Mouse (Mus musculus) limb, embryonic 14.5 days (tissue): ENCODE data around the gene Cep170. TPM values are rescaled to one million over a fixed set of nuclear protein-coding genes. Genes with fewer than 3 reads are reported as not detected.

Source experiments
- ATAC-seq: fragments of 200-750 bp; cut with Nextera tagmentation; 2 replicates; pipeline ENCODE4 v1.8.0; 2017; ENCODE audit warnings: low read depth, moderate number of reproducible peaks, moderate TSS enrichment; ENCODE audit not compliant: low FRiP score
- DNase-seq: peaks from one replicate; pipeline ENCODE4 v3.0.0-alpha.2; 2015; ENCODE audit warnings: low spot score
- H3K27ac ChIP-seq: fragments of 300-500 bp; sonication (generic); replicated peaks from 2 replicates; pipeline ENCODE4 v1.5.1; 2014; ENCODE audit warnings: low read depth, mild to moderate bottlenecking, low read length, moderate library complexity, mixed read lengths
- H3K27me3 ChIP-seq: fragments of 300-500 bp; sonication (generic); 2 replicates; pipeline ENCODE4 v1.6.1; 2014; ENCODE audit warnings: low read length, mixed read lengths; ENCODE audit not compliant: control insufficient read depth, insufficient read depth
- H3K36me3 ChIP-seq: fragments of 300-500 bp; sonication (generic); 2 replicates; pipeline ENCODE4 v1.6.1; 2014; ENCODE audit warnings: mild to moderate bottlenecking, low read length, moderate library complexity, mixed read lengths; ENCODE audit not compliant: control insufficient read depth, insufficient read depth
- H3K4me1 ChIP-seq: fragments of 300-500 bp; sonication (generic); 2 replicates; pipeline ENCODE4 v1.6.1; 2014; ENCODE audit warnings: antibody characterized with exemption, low read length, mixed read lengths; ENCODE audit not compliant: control insufficient read depth, insufficient read depth
- H3K4me2 ChIP-seq: fragments of 300-500 bp; sonication (generic); replicated peaks from 2 replicates; pipeline ENCODE4 v1.6.1; 2014; ENCODE audit warnings: low read depth, mild to moderate bottlenecking, low read length, moderate library complexity; ENCODE audit not compliant: severe bottlenecking
- H3K4me3 ChIP-seq: fragments of 300-500 bp; sonication (generic); replicated peaks from 2 replicates; pipeline ENCODE4 v1.5.1; 2014; ENCODE audit warnings: low read length
- H3K9ac ChIP-seq: fragments of 300-500 bp; sonication (generic); 2 replicates; pipeline ENCODE4 v1.6.1; 2014; ENCODE audit warnings: mild to moderate bottlenecking, low read depth, low read length, moderate library complexity; ENCODE audit not compliant: severe bottlenecking
- H3K9me3 ChIP-seq: fragments of 300-500 bp; sonication (generic); 2 replicates; pipeline ENCODE4 v1.6.1; 2016; ENCODE audit warnings: low read length; ENCODE audit not compliant: control insufficient read depth
- POLR2A ChIP-seq: fragments of 200-500 bp; IDR thresholded peaks from 2 replicates; pipeline ENCODE4 v1.8.0; 2012; ENCODE audit warnings: inconsistent platforms, mild to moderate bottlenecking, moderate library complexity, borderline replicate concordance; ENCODE audit not compliant: insufficient read depth, insufficient read length; ENCODE audit errors: extremely low read depth
- WGBS: fragments of 180-500 bp; shearing (Covaris S2); extraction: QIAGEN DNeasy Blood & Tissue Kit; methylation state at CpG from one replicate; pipeline ENCODE4 v1.1.7; 2014; 5-methylcytosine and 5-hydroxymethylcytosine counted together
- microRNA counts: library from miRNA; unstranded; fragments of <30 nt; microRNA quantifications from one replicate; lab custom pipeline; 2016
- microRNA-seq: library from miRNA; unstranded; fragments of <30 nt; microRNA quantifications from one replicate; pipeline ENCODE4, GENCODE M21; 2016
- polyA plus RNA-seq, 2 experiments: library from polyadenylated mRNA; depleted of rRNA in 1 of 2; stranded (reverse) in 1 of 2; unstranded in 1 of 2; fragments of >200 nt; fragmentation: Nextera tagmentation in 1 of 2; extraction: Ambion mirVana in 1 of 2; gene quantifications; 2 replicates each; pipeline versions ENCODE4 v1.2.1 to v1.2.3; 2012 to 2014

The Cep170 gene
- polyA plus RNA-seq, 2 experiments = 33.5 to 42.3 TPM

DNA sequence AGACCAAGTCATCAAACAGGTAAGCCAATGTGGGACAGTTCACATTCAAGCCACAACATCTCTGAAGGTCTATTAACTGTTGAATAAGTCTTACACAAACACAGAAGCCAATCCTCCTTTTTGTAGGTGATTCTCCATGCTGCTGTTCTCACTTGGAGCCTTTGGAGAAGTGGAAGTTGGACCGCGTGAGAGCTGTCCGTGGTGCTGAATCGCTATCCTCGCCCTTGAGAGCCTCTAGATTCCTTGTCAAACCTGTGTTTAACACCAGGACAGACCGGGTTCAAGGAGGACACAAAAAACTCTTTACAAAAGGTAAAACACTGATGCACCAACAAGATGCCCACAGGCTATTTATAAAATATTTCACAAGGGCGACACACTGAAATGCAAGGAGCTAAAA lies 116.8 kb downstream of the Cep170 start:
- Histone ChIP-seq H3K4me2 (no peak overlapping the region), H3K4me1 (no peaks in the 10 kb centered on the region), H3K9ac (no peak overlapping the region), H3K4me3 (no peak overlapping the region), H3K9me3 (no peaks in the 10 kb centered on the region), H3K27me3 (no peaks in the 10 kb centered on the region), H3K27ac (no peak overlapping the region), H3K36me3 (no peaks in the 10 kb centered on the region)
- no peak for TF ChIP-seq POLR2A
- no peak for ATAC-seq
- DNase-seq = peak; percentile 86
- 15% methylated on average over 7 of the region's 7 CpGs for WGBS

DNA sequence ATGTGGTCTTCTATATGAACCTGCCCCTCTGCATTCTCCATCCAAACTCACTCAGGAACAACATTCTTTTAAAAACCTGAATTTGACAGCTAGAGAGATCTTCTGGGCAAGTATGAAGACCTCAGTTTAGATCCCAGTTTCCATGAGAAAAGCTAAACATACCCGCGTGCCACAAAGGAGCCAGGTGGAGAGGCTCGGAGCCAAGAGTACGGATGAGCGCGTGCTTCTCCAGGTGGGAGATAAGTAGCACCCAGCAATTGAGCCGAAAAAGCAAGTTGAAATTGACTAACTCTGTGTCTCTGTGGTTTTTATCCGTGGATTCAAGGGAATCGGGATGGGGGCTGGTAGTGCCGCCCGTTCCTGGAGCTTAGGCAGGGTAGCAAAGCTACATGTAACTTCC lies 122.8 kb downstream of the Cep170 start:
- Histone ChIP-seq H3K9ac (no peak overlapping the region), H3K27me3 (no peaks in the 10 kb centered on the region), H3K27ac (no peak overlapping the region), H3K4me3 (no peak overlapping the region), H3K4me2 (no peak overlapping the region), H3K9me3 (no peaks in the 10 kb centered on the region), H3K4me1 (no peaks in the 10 kb centered on the region), H3K36me3 (no peaks in the 10 kb centered on the region)
- DNase-seq = no peak
- no peak for TF ChIP-seq POLR2A
- ATAC-seq = no peak
- 92% methylated on average over 11 of the region's 11 CpGs for WGBS

DNA sequence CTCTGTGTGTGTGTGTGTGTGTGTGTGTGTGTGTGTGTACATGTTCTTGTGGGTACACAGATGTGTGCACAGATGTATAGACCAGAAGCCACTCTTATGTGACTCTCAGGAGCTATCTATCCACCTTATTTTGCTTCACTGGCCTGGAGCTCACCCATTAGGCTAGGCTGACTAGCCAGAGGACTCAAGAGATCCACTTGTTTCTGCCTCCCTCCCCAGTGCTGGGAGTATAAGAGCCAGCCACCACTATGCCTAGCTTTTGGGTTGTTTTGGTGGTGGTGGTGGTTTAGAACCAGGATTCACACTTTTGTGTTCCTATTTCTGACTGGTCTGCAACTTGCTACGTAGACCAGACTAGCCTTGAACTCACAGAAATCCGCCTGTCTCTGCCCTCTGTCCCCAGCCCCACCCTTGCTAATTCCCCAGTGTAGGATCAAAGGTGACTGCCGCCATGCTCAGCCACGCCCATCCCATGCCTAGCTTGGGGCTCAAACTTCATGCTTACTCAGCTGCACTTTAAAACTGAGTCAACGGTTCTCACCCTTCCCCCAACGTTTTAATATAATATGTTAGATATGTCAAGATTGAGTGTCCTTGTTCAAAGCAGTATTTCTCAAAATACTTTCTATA lies 125.5 kb downstream of the Cep170 start:
- Histone ChIP-seq H3K9ac (no peak overlapping the region), H3K9me3 (no peaks in the 10 kb centered on the region), H3K27me3 (no peaks in the 10 kb centered on the region), H3K4me1 (no peaks in the 10 kb centered on the region), H3K36me3 (no peaks in the 10 kb centered on the region), H3K4me2 (no peak overlapping the region), H3K4me3 (no peak overlapping the region), H3K27ac (no peak overlapping the region)
- WGBS = 79% methylated on average over 6 of the region's 6 CpGs
- ATAC-seq (no peak), DNase-seq (no peak)
- TF ChIP-seq POLR2A = no peak

MicroRNAs encoded within 50 kb of the gene (microRNA counts, 519-probe panel; counts per million panel counts)
- microRNA mmu-miR-350 (lab: Ali Mortazavi, UCI) = 3,785 counts per million, percentile 77 among the panel's probes with 10 or more counts

Small RNA genes lying within 50 kb of the gene (microRNA-seq; reads per million reads assigned to microRNA genes)
- 250 reads per million, percentile 58 among the genes with 10 or more reads in this experiment for gene Mir350

Other genes starting within 250 kb of the Cep170 start
- 6.0 and 8.5 TPM in 2 replicates for gene Sdccag8, start 593 bp upstream of the Cep170 start, polyA plus RNA-seq (2012; rRNA removed)
- gene Sdccag8, start 593 bp upstream of the Cep170 start, polyA plus RNA-seq (2014; fragmentation: Nextera tagmentation; extraction: Ambion mirVana) = 15.8 and 18.7 TPM in 2 replicates